Mouse (Mus musculus): ENCODE measurements around the gene Gsx2.

GRCm38 (mm10) chr5:75070656-75071375, 4.6 kb upstream of the Gsx2 start:
- TF ChIP-seq CTCF (IDR thresholded peaks at IDR 0.05; ENCODE audit: extremely low read depth, insufficient read length, insufficient replicate concordance, low read depth, low read length) (no peak), POLR2A (IDR thresholded peaks at IDR 0.05; ENCODE audit: low read depth, low read length) (no peak)
